Mouse (Mus musculus) liver, adult 2 months (tissue): ENCODE data around the gene Grik3. TPM values are rescaled to one million over a fixed set of nuclear protein-coding genes. Genes with fewer than 3 reads are reported as not detected.

ENCODE experiments used
- DNase-seq: peaks from one replicate; pipeline ENCODE4 v3.0.0-alpha.2; 2011; ENCODE audit warnings: low read depth, low spot score; ENCODE audit errors: extremely low read depth
- H3K27ac ChIP-seq: fragments of 200-500 bp; replicated peaks from 2 replicates; pipeline ENCODE4 v1.5.1; 2012; ENCODE audit warnings: low read depth, mild to moderate bottlenecking, control low read depth, inconsistent platforms, low read length; ENCODE audit not compliant: insufficient read depth
- H3K27me3 ChIP-seq: fragments of 200-500 bp; 2 replicates; pipeline ENCODE4 v1.6.1; 2012; ENCODE audit warnings: mild to moderate bottlenecking, moderate library complexity, low read length, inconsistent platforms; ENCODE audit not compliant: control insufficient read depth, insufficient read depth
- H3K36me3 ChIP-seq: fragments of 200-500 bp; 2 replicates; pipeline ENCODE4 v1.6.1; 2012; ENCODE audit warnings: low read length, inconsistent platforms; ENCODE audit not compliant: control insufficient read depth, insufficient read depth
- H3K4me1 ChIP-seq: fragments of 200-500 bp; 2 replicates; pipeline ENCODE4 v1.6.1; 2011; ENCODE audit warnings: low read length; ENCODE audit not compliant: control insufficient read depth, insufficient read depth
- H3K4me3 ChIP-seq: fragments of 200-500 bp; 2 replicates; pipeline ENCODE4 v1.5.1; 2011; ENCODE audit warnings: low read depth, mild to moderate bottlenecking, control low read depth, low read length, moderate library complexity; ENCODE audit not compliant: insufficient read depth
- H3K79me2 ChIP-seq: fragments of 200-500 bp; 2 replicates; pipeline ENCODE4 v1.6.1; 2012; ENCODE audit warnings: inconsistent platforms, mild to moderate bottlenecking, low read length, moderate library complexity; ENCODE audit not compliant: control insufficient read depth, insufficient read depth
- H3K9ac ChIP-seq: fragments of 200-500 bp; 2 replicates; pipeline ENCODE4 v1.6.1; 2012; ENCODE audit warnings: low read depth, mild to moderate bottlenecking, control low read depth, inconsistent platforms, low read length
- CTCF ChIP-seq: fragments of 200-500 bp; IDR thresholded peaks from 2 replicates; pipeline ENCODE4 v1.5.1; 2011; ENCODE audit warnings: low read depth, low read length, control low read depth
- POLR2A ChIP-seq: fragments of 200-500 bp; IDR thresholded peaks from 2 replicates; pipeline ENCODE4 v1.6.1; 2011; ENCODE audit warnings: low read length, control low read depth; ENCODE audit not compliant: insufficient read depth; ENCODE audit errors: extremely low read depth
- WGBS: fragments of 180-500 bp; shearing (Covaris S2); methylation state at CpG from one replicate; pipeline ENCODE4 v1.1.7; 2018; 5-methylcytosine and 5-hydroxymethylcytosine counted together
- polyA plus RNA-seq: library from polyadenylated mRNA; depleted of rRNA; stranded (reverse); fragments of >200 nt; gene quantifications from 2 replicates; pipeline ENCODE4 v1.2.3, GENCODE M21; 2012
- total RNA-seq: library from RNA; depleted of rRNA; stranded (reverse); fragments of >200 nt; gene quantifications from 2 replicates; pipeline ENCODE4 v1.2.3, GENCODE M21; 2014

Gene Grik3
- total and polyA plus RNA-seq, 2 experiments, result 0.04 TPM; not detected in 1

- DNase-seq, result no peak
- Histone ChIP-seq H3K4me3 (no peak overlapping the region), H3K9ac (no peak overlapping the region), H3K27me3 (no peaks in the 10 kb centered on the region), H3K27ac (no peak overlapping the region), H3K4me1 (no peaks in the 10 kb centered on the region), H3K36me3 (no peaks in the 10 kb centered on the region), H3K79me2 (no peaks in the 10 kb centered on the region)
- 79% methylated on average over 9 of the region's 9 CpGs for WGBS
- TF ChIP-seq CTCF (no peak), POLR2A (no peak)
Observed at GRCm38 (mm10) chr4:125583272-125583671, 92.8 kb downstream of the Grik3 start.

GRCm38 (mm10) chr4:125583935-125584334, 93.4 kb downstream of the Grik3 start:
- TF ChIP-seq POLR2A (no peak), CTCF (no peak)
- Histone ChIP-seq H3K4me3 (no peak overlapping the region), H3K27ac (no peak overlapping the region), H3K4me1 (no peaks in the 10 kb centered on the region), H3K27me3 (no peaks in the 10 kb centered on the region), H3K9ac (no peak overlapping the region), H3K79me2 (no peaks in the 10 kb centered on the region), H3K36me3 (no peaks in the 10 kb centered on the region)
- 42% methylated on average over 4 of the region's 4 CpGs for WGBS
- DNase-seq, result no peak

- WGBS, result 76% methylated on average over 3 of the region's 3 CpGs
- Histone ChIP-seq H3K27ac (no peak overlapping the region), H3K9ac (no peak overlapping the region), H3K4me3 (no peak overlapping the region), H3K27me3 (no peaks in the 10 kb centered on the region), H3K79me2 (no peaks in the 10 kb centered on the region), H3K36me3 (no peaks in the 10 kb centered on the region), H3K4me1 (no peaks in the 10 kb centered on the region)
- TF ChIP-seq POLR2A (no peak), CTCF (no peak)
- no peak for DNase-seq
Observed at GRCm38 (mm10) chr4:125584676-125585075, 94.2 kb downstream of the Grik3 start.

- Histone ChIP-seq H3K4me1 (no peaks in the 10 kb centered on the region), H3K27me3 (no peaks in the 10 kb centered on the region), H3K9ac (no peak overlapping the region), H3K4me3 (no peak overlapping the region), H3K27ac (no peak overlapping the region), H3K79me2 (no peaks in the 10 kb centered on the region), H3K36me3 (no peaks in the 10 kb centered on the region)
- WGBS, result 15% methylated on average over 12 of the region's 12 CpGs
- TF ChIP-seq CTCF, result no peak
- TF ChIP-seq POLR2A, result no peak
- DNase-seq, result no peak
Observed at GRCm38 (mm10) chr4:125587577-125587976, 97.1 kb downstream of the Grik3 start.

GRCm38 (mm10) chr4:125590241-125590919, 99.9 kb downstream of the Grik3 start:
- DNase-seq, result no peak
- H3K4me1 ChIP-seq, result no peaks in the 10 kb centered on the region
- H3K9ac ChIP-seq, result no peak overlapping the region
- no peak overlapping the region for H3K4me3 ChIP-seq
- H3K27me3 ChIP-seq, result no peaks in the 10 kb centered on the region
- 5% methylated on average over 14 of the region's 14 CpGs for WGBS
- no peaks in the 10 kb centered on the region for H3K36me3 ChIP-seq
- no peak overlapping the region for H3K27ac ChIP-seq
- TF ChIP-seq POLR2A, result no peak
- no peak for TF ChIP-seq CTCF
- H3K79me2 ChIP-seq, result no peaks in the 10 kb centered on the region

GRCm38 (mm10) chr4:125592663-125593062, 102.2 kb downstream of the Grik3 start:
- no peak for TF ChIP-seq POLR2A
- TF ChIP-seq CTCF, result no peak

More at GRCm38 (mm10) chr4:125592663-125593062, 102.2 kb downstream of the Grik3 start:
- Histone ChIP-seq H3K27ac (no peak overlapping the region), H3K4me1 (no peaks in the 10 kb centered on the region), H3K79me2 (no peaks in the 10 kb centered on the region), H3K4me3 (no peak overlapping the region), H3K9ac (no peak overlapping the region), H3K27me3 (no peaks in the 10 kb centered on the region), H3K36me3 (no peaks in the 10 kb centered on the region)
- WGBS, result 8% methylated on average over 4 of the region's 4 CpGs
- no peak for DNase-seq
